Mouse (Mus musculus) left cerebral cortex, postnatal 36 days (tissue): Measurements from ENCODE around the gene Snd1. TPM values are rescaled to one million over a fixed set of nuclear protein-coding genes. Genes with fewer than 3 reads are reported as not detected.
A peak's percentile ranks its signal among the peaks of the same experiment; 100 is the strongest.

Experiments
- DNase-seq, 2 experiments: peaks; one replicate each; pipeline ENCODE4 v3.0.0; 2021 to 2022; ENCODE audit warnings: low spot score in 2 of 2, mixed read lengths in 1 of 2
- intact Hi-C: fragments of 180-260 bp; cut with DNase I; formaldehyde crosslinking; loops from one replicate; pipeline ENCODE4 v1.15.1; 2025
- total RNA-seq, 2 experiments: library from RNA; stranded (reverse); gene quantifications; 2 replicates each; pipeline ENCODE4 v1.2.3; 2021

Gene Snd1
- total RNA-seq, 2 experiments from 2014 or later = 81.3 to 82.8 TPM

- intact Hi-C loops = no loop called here
- DNase-seq = no peak
Measured at GRCm38 (mm10) chr6:28527459-28527858, 52.5 kb downstream of the Snd1 start.

- no peak for DNase-seq
- intact Hi-C loops = no loop called here
Measured at GRCm38 (mm10) chr6:28528208-28528607, 53.3 kb downstream of the Snd1 start.

- intact Hi-C loops = loop anchor here (10.0 kb wide), 1 partner anchor 358 kb away; no protein-coding TSS in a partner anchor
- DNase-seq = no peak
Measured at GRCm38 (mm10) chr6:28536464-28536863, 61.5 kb downstream of the Snd1 start.

- peak; percentile 75 to 77 for DNase-seq
- intact Hi-C loops = loop anchor here (10.0 kb wide), 1 partner anchor 357 kb away; no protein-coding TSS in a partner anchor
Measured at GRCm38 (mm10) chr6:28537851-28538527, 63.0 kb downstream of the Snd1 start.

GRCm38 (mm10) chr6:28542298-28542701 lies 67.4 kb downstream of the Snd1 start:
- DNase-seq = peak; percentile 66 to 70
- intact Hi-C loops = loop anchor here (5.0 kb wide), 1 partner anchor 165 kb away; no protein-coding TSS in a partner anchor

GRCm38 (mm10) chr6:28546943-28547342 lies 72.0 kb downstream of the Snd1 start:
- no peak for DNase-seq
- intact Hi-C loops = no loop called here

- no peak for DNase-seq
- intact Hi-C loops = no loop called here
Measured at GRCm38 (mm10) chr6:28549374-28549773, 74.4 kb downstream of the Snd1 start.

GRCm38 (mm10) chr6:28550255-28551004 lies 75.5 kb downstream of the Snd1 start:
- DNase-seq = no peak
- intact Hi-C loops = no loop called here

GRCm38 (mm10) chr6:28554470-28554869 lies 79.5 kb downstream of the Snd1 start:
- DNase-seq = peak in 1 of 2 experiments; percentile 30
- intact Hi-C loops = no loop called here

- intact Hi-C loops = no loop called here
- DNase-seq = peak in 1 of 2 experiments; percentile 40
Measured at GRCm38 (mm10) chr6:28555002-28555401, 80.1 kb downstream of the Snd1 start.

- intact Hi-C loops = no loop called here
- no peak for DNase-seq
Measured at GRCm38 (mm10) chr6:28555428-28555827, 80.5 kb downstream of the Snd1 start.

GRCm38 (mm10) chr6:28557728-28558127 lies 82.8 kb downstream of the Snd1 start:
- peak in 1 of 2 experiments; percentile 22 for DNase-seq
- intact Hi-C loops = no loop called here

GRCm38 (mm10) chr6:28559419-28559818 lies 84.5 kb downstream of the Snd1 start:
- DNase-seq = no peak
- intact Hi-C loops = no loop called here

- DNase-seq = peak in 1 of 2 experiments; percentile 28
- intact Hi-C loops = no loop called here
Measured at GRCm38 (mm10) chr6:28561291-28561995, 86.5 kb downstream of the Snd1 start.

GRCm38 (mm10) chr6:28562323-28563044 lies 87.5 kb downstream of the Snd1 start:
- DNase-seq = no peak
- intact Hi-C loops = no loop called here

- intact Hi-C loops = no loop called here
- DNase-seq = no peak
Measured at GRCm38 (mm10) chr6:28567978-28568377, 93.0 kb downstream of the Snd1 start.

GRCm38 (mm10) chr6:28571946-28572345 lies 97.0 kb downstream of the Snd1 start:
- intact Hi-C loops = no loop called here
- DNase-seq = no peak

GRCm38 (mm10) chr6:28572991-28573759 lies 98.2 kb downstream of the Snd1 start:
- DNase-seq = peak in 1 of 2 experiments; percentile 7
- intact Hi-C loops = no loop called here
